Mouse (Mus musculus): ENCODE results near the gene Gng2. TPM values are rescaled to one million over a fixed set of nuclear protein-coding genes. Genes with fewer than 3 reads are reported as not detected.

Gene Gng2
- polyA plus RNA-seq, 1 experiment from 2014 or later, result 451 TPM

DNA sequence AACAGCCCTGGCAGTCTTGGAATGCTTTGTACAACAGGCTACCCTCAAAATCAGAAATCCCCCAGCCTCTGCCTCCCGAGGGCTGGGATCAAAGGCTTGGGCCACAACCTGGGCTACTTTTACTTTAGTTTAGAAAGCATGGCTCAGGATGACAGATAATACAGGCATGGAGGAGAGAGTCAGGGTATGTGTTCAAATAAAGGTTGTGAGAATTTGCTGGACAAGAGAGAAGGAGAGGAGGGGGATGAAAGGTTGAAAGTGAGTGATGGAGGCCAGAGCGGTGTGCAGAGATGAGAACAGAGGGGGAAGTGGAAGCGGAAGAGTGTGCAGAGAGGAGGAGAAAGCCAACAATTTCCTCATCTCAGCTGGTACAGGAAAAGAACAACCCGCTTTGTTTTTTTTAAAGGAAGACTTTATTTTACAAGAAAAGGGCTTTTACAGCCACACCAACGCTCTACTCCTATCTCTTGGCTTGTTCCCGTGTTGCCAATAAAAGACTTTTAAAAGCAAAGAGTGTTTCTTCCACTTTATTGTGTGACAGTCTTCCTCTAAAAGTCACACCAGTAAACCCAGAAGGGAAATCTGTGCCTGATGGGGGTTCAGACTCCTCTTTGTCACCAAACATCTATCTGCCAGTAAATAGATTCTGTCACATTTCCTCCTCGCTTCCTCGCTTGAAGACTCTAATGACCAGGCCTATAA, 8.6 kb upstream of the Gng2 start:
- 14% methylated on average over 8 of the region's 8 CpGs for WGBS
- Histone ChIP-seq H3K36me3 (ENCODE audit: control insufficient read depth, insufficient read depth, low read length) (no peaks in the 10 kb centered on the region), H3K4me1 (ENCODE audit: control insufficient read depth, insufficient read depth, low read length) (peaks cover 29% of the 10 kb centered on the region), H3K4me2 (ENCODE audit: low read depth, low read length) (peak overlapping the region; percentile 63), H3K9ac (replicated peaks; ENCODE audit: low read depth, low read length) (no peak overlapping the region), H3K4me3 (ENCODE audit: low read depth, low read length) (no peak overlapping the region), H3K27ac (ENCODE audit: low read depth, low read length) (peak overlapping the region; percentile 99), H3K27me3 (ENCODE audit: control insufficient read depth, insufficient read depth, low read length) (no peaks in the 10 kb centered on the region), H3K9me3 (ENCODE audit: control insufficient read depth, low read length) (no peaks in the 10 kb centered on the region)
- ATAC-seq (ENCODE audit: low read depth), result no peak

- H3K36me3 ChIP-seq (ENCODE audit: control insufficient read depth, insufficient read depth, low read length), result no peaks in the 10 kb centered on the region
- peak; percentile 23; the same call in 1 of the 2 replicates for ATAC-seq (ENCODE audit: low read depth)
- no peak overlapping the region for H3K9ac ChIP-seq (replicated peaks; ENCODE audit: low read depth, low read length)
- H3K4me2 ChIP-seq (ENCODE audit: low read depth, low read length), result peak overlapping the region; percentile 6; the same call in 1 of the 2 replicates
- peak overlapping the region; percentile 99 for H3K27ac ChIP-seq (ENCODE audit: low read depth, low read length)
- H3K27me3 ChIP-seq (ENCODE audit: control insufficient read depth, insufficient read depth, low read length), result no peaks in the 10 kb centered on the region
- peaks cover 29% of the 10 kb centered on the region for H3K4me1 ChIP-seq (ENCODE audit: control insufficient read depth, insufficient read depth, low read length)
- 4% methylated on average over 13 of the region's 13 CpGs for WGBS
- H3K9me3 ChIP-seq (ENCODE audit: control insufficient read depth, low read length), result no peaks in the 10 kb centered on the region
- no peak overlapping the region for H3K4me3 ChIP-seq (ENCODE audit: low read depth, low read length)
These were observed 7.9 kb upstream of the Gng2 start for GRCm38 (mm10) chr14:19985107-19985911.

DNA sequence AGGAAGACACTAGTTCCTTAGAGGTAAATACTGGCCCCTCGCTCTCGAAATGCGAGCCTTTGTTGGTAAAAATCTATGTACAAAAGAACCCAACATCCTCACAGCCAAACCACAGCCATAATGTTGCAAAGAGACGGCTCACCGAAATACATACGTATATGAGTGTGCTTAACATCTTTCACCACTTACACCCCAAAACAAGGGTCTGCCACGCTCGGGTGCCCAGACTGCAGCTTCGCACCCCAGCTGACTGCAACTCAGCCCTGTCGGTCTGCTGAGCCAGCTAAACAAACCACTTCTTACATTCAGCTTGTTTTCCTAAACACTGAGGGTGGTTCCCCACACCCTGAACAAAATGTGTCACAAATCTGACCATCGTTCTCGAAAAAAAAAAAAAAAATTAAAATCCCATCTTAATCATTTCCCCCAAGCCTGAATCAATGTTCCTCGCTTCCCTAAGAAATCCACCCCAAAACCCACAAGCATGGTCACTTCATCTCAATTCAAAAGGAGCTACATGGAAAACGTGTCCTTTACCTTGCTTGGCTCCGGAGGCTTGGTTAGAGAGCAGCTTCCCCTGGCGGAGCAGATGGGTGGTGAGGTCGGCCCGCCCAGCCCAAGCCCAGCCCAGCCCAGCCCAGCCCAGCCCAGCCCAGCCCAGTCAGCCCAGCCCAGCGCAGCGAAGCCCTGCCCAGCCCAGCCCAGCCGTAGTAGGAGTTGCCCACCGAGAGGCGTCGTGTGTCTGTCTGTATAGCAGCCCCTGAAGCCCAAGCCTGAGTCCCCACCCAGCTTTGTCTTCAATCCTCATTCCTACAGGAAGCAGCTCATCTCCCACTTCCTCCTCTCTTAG, 781 bp downstream of the Gng2 start:
- WGBS, result under 1% methylated on average over 24 of the region's 24 CpGs
- peak; percentile 96 for ATAC-seq (ENCODE audit: low read depth)
- Histone ChIP-seq H3K27ac (ENCODE audit: low read depth, low read length) (peak overlapping the region; percentile 97), H3K4me1 (ENCODE audit: control insufficient read depth, insufficient read depth, low read length) (peaks cover 17% of the 10 kb centered on the region), H3K4me3 (ENCODE audit: low read depth, low read length) (peak overlapping the region; percentile 48), H3K4me2 (ENCODE audit: low read depth, low read length) (peak overlapping the region; percentile 67), H3K9me3 (ENCODE audit: control insufficient read depth, low read length) (no peaks in the 10 kb centered on the region), H3K27me3 (ENCODE audit: control insufficient read depth, insufficient read depth, low read length) (no peaks in the 10 kb centered on the region), H3K36me3 (ENCODE audit: control insufficient read depth, insufficient read depth, low read length) (no peaks in the 10 kb centered on the region), H3K9ac (replicated peaks; ENCODE audit: low read depth, low read length) (peak overlapping the region; percentile 70)

- Histone ChIP-seq H3K4me3 (ENCODE audit: low read depth, low read length) (peak overlapping the region; percentile 48), H3K4me2 (ENCODE audit: low read depth, low read length) (peak overlapping the region; percentile 69), H3K9me3 (ENCODE audit: control insufficient read depth, low read length) (no peaks in the 10 kb centered on the region), H3K27me3 (ENCODE audit: control insufficient read depth, insufficient read depth, low read length) (no peaks in the 10 kb centered on the region), H3K9ac (replicated peaks; ENCODE audit: low read depth, low read length) (peak overlapping the region; percentile 65), H3K36me3 (ENCODE audit: control insufficient read depth, insufficient read depth, low read length) (no peaks in the 10 kb centered on the region), H3K4me1 (ENCODE audit: control insufficient read depth, insufficient read depth, low read length) (peaks cover 20% of the 10 kb centered on the region), H3K27ac (ENCODE audit: low read depth, low read length) (peak overlapping the region; percentile 83)
- ATAC-seq (ENCODE audit: low read depth), result peak; percentile 26; the same call in 1 of the 2 replicates
- WGBS, result 8% methylated on average over 11 of the region's 11 CpGs
These were observed 2.4 kb downstream of the Gng2 start for GRCm38 (mm10) chr14:19974978-19975493.

- Histone ChIP-seq H3K9ac (replicated peaks; ENCODE audit: low read depth, low read length) (peak overlapping the region; percentile 65; the same call in 1 of the 2 replicates), H3K27me3 (ENCODE audit: control insufficient read depth, insufficient read depth, low read length) (no peaks in the 10 kb centered on the region), H3K9me3 (ENCODE audit: control insufficient read depth, low read length) (no peaks in the 10 kb centered on the region), H3K27ac (ENCODE audit: low read depth, low read length) (peak overlapping the region; percentile 83), H3K4me2 (ENCODE audit: low read depth, low read length) (peak overlapping the region; percentile 69), H3K4me3 (ENCODE audit: low read depth, low read length) (peak overlapping the region; percentile 48), H3K36me3 (ENCODE audit: control insufficient read depth, insufficient read depth, low read length) (no peaks in the 10 kb centered on the region), H3K4me1 (ENCODE audit: control insufficient read depth, insufficient read depth, low read length) (peaks cover 23% of the 10 kb centered on the region)
- WGBS, result 40% methylated on average over 5 of the region's 5 CpGs
- ATAC-seq (ENCODE audit: low read depth), result no peak
These were observed 3.0 kb downstream of the Gng2 start for GRCm38 (mm10) chr14:19974429-19974828.

DNA sequence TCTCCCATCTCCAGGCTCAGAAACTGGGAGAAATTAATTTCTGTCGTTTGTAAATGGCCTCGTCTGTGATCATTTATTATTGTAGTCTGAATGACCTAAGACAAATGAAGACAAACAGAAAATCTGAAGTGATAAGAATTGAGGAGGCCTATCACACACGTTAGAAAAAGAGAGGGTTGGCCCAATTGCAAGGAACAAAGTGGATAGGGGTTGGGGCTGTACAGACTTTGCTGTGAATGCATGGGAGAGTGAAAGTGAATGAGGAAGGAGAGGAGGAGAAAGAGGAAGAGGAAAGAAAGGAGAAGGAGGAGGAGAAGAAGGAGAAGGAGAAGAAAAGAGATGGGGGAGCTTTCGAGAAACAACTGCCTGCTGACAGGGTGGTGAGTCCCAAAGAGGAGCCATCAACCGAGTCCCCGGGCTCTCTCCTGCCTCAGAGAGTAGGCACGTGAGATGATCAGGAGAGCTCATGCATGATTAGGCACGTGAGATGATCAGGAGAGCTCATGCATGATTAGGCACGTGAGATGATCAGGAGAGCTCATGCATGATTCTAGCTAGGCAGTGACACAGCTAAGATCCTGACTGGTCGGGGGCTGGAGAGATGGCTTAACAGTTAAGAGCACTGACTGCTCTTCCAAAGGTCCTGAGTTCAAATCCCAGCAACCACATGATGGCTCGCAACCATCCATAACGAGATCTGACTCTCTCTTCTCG, 5.0 kb downstream of the Gng2 start:
- WGBS, result 78% methylated on average over 13 of the region's 13 CpGs
- Histone ChIP-seq H3K9ac (replicated peaks; ENCODE audit: low read depth, low read length) (no peak overlapping the region), H3K27me3 (ENCODE audit: control insufficient read depth, insufficient read depth, low read length) (no peaks in the 10 kb centered on the region), H3K36me3 (ENCODE audit: control insufficient read depth, insufficient read depth, low read length) (no peaks in the 10 kb centered on the region), H3K9me3 (ENCODE audit: control insufficient read depth, low read length) (no peaks in the 10 kb centered on the region), H3K4me2 (ENCODE audit: low read depth, low read length) (no peak overlapping the region), H3K4me3 (ENCODE audit: low read depth, low read length) (no peak overlapping the region), H3K4me1 (ENCODE audit: control insufficient read depth, insufficient read depth, low read length) (peaks cover 26% of the 10 kb centered on the region), H3K27ac (ENCODE audit: low read depth, low read length) (no peak overlapping the region)
- no peak for ATAC-seq (ENCODE audit: low read depth)

GRCm38 (mm10) chr14:19970845-19971244, 6.6 kb downstream of the Gng2 start:
- Histone ChIP-seq H3K27ac (ENCODE audit: low read depth, low read length) (no peak overlapping the region), H3K4me1 (ENCODE audit: control insufficient read depth, insufficient read depth, low read length) (peaks cover 27% of the 10 kb centered on the region), H3K4me3 (ENCODE audit: low read depth, low read length) (no peak overlapping the region), H3K36me3 (ENCODE audit: control insufficient read depth, insufficient read depth, low read length) (no peaks in the 10 kb centered on the region), H3K27me3 (ENCODE audit: control insufficient read depth, insufficient read depth, low read length) (no peaks in the 10 kb centered on the region), H3K4me2 (ENCODE audit: low read depth, low read length) (no peak overlapping the region), H3K9ac (replicated peaks; ENCODE audit: low read depth, low read length) (no peak overlapping the region), H3K9me3 (ENCODE audit: control insufficient read depth, low read length) (no peaks in the 10 kb centered on the region)
- 54% methylated on average over 3 of the region's 3 CpGs for WGBS
- ATAC-seq (ENCODE audit: low read depth), result no peak

DNA sequence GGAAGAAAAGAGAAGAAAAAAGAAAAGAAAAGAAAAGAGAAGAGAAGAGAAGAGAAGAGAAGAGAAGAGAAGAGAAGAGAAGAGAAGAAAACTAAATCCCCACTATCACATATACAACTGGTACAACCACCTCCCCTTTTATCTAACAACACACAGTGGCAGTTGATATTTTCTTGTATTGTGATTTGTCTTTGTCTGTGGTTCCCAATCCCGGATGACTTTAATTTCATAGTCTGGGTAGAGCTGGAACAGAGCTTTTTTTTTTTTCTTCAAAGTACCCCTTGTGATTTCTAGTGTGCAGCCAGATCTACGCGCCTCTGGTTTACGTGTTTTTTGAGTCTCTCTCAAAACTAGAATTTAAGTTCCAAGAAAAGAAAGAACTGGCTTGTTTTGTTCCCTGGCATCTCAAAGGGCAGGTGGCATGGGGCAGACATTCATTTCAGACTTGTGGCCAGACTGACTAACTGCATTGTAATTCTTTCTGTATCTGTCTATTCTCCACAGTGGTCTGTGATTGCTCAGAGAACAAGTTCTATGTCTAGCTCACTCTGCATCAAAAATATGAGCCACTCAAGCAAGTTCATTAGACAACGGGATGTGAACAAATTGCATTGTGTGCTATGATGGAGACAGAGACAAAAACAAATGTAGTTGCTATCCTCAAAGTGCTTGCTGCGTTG, 7.2 kb downstream of the Gng2 start:
- WGBS, result 73% methylated on average over 6 of the region's 6 CpGs
- no peak overlapping the region for H3K27ac ChIP-seq (ENCODE audit: low read depth, low read length)
- ATAC-seq (ENCODE audit: low read depth), result no peak
- H3K4me2 ChIP-seq (ENCODE audit: low read depth, low read length), result no peak overlapping the region
- no peak overlapping the region for H3K9ac ChIP-seq (replicated peaks; ENCODE audit: low read depth, low read length)
- no peaks in the 10 kb centered on the region for H3K9me3 ChIP-seq (ENCODE audit: control insufficient read depth, low read length)
- H3K27me3 ChIP-seq (ENCODE audit: control insufficient read depth, insufficient read depth, low read length), result no peaks in the 10 kb centered on the region
- H3K4me3 ChIP-seq (ENCODE audit: low read depth, low read length), result no peak overlapping the region
- peaks cover 27% of the 10 kb centered on the region for H3K4me1 ChIP-seq (ENCODE audit: control insufficient read depth, insufficient read depth, low read length)
- H3K36me3 ChIP-seq (ENCODE audit: control insufficient read depth, insufficient read depth, low read length), result no peaks in the 10 kb centered on the region

Measured in neural tube, embryonic 14.5 days (tissue).